Mouse (Mus musculus) intestine, postnatal 0 days (tissue): ENCODE measurements around the gene Pla2r1. TPM values are rescaled to one million over a fixed set of nuclear protein-coding genes. Genes with fewer than 3 reads are reported as not detected.

Experiments
- ATAC-seq: fragments of 200-750 bp; cut with Nextera tagmentation; 2 replicates; pipeline ENCODE4 v1.8.0; 2017; ENCODE audit warnings: mild to moderate bottlenecking, moderate TSS enrichment, moderate library complexity
- H3K27ac ChIP-seq: fragments of 300-500 bp; sonication (generic); 2 replicates; pipeline ENCODE4 v1.5.1; 2014; ENCODE audit warnings: mild to moderate bottlenecking, low read depth, low read length, moderate library complexity
- H3K27me3 ChIP-seq: fragments of 300-500 bp; sonication (generic); replicated peaks from 2 replicates; pipeline ENCODE4 v1.6.1; 2014; ENCODE audit warnings: low read length, mixed read lengths; ENCODE audit not compliant: control insufficient read depth, insufficient read depth
- H3K36me3 ChIP-seq: fragments of 300-500 bp; sonication (generic); 2 replicates; pipeline ENCODE4 v1.6.1; 2014; ENCODE audit warnings: mild to moderate bottlenecking, moderate library complexity; ENCODE audit not compliant: control insufficient read depth, insufficient read depth
- H3K4me1 ChIP-seq: fragments of 300-500 bp; sonication (generic); replicated peaks from 2 replicates; pipeline ENCODE4 v1.6.1; 2014; ENCODE audit warnings: antibody characterized with exemption, low read length, mixed read lengths; ENCODE audit not compliant: control insufficient read depth, insufficient read depth
- H3K4me2 ChIP-seq: fragments of 300-500 bp; sonication (generic); replicated peaks from 2 replicates; pipeline ENCODE4 v1.6.1; 2014; ENCODE audit warnings: low read depth, mild to moderate bottlenecking, moderate library complexity
- H3K4me3 ChIP-seq: fragments of 300-500 bp; sonication (generic); 2 replicates; pipeline ENCODE4 v1.5.1; 2014; ENCODE audit warnings: low read depth, low read length
- H3K9ac ChIP-seq: fragments of 300-500 bp; sonication (generic); 2 replicates; pipeline ENCODE4 v1.6.1; 2014; ENCODE audit warnings: mild to moderate bottlenecking, low read depth, low read length
- H3K9me3 ChIP-seq: fragments of 300-500 bp; sonication (generic); 2 replicates; pipeline ENCODE4 v1.6.1; 2016; ENCODE audit warnings: mixed run types; ENCODE audit not compliant: control insufficient read depth
- CTCF ChIP-seq: sonication (generic); IDR thresholded peaks from 2 replicates; pipeline ENCODE4 v1.5.1; 2016; ENCODE audit warnings: low read depth, mild to moderate bottlenecking, control low read depth, antibody characterized with exemption, moderate library complexity
- WGBS: fragments of 180-500 bp; shearing (Covaris S2); extraction: QIAGEN DNeasy Blood & Tissue Kit; methylation state at CpG from one replicate; pipeline ENCODE4 v1.1.7; 2014; 5-methylcytosine and 5-hydroxymethylcytosine counted together
- polyA plus RNA-seq: library from polyadenylated mRNA; unstranded; fragments of >200 nt; fragmentation: Nextera tagmentation; extraction: Ambion mirVana; gene quantifications from 2 replicates; pipeline ENCODE4 v1.2.1, GENCODE M21; 2015

Pla2r1 gene
- polyA plus RNA-seq, 1 experiment from 2014 or later = 0.96 TPM

DNA sequence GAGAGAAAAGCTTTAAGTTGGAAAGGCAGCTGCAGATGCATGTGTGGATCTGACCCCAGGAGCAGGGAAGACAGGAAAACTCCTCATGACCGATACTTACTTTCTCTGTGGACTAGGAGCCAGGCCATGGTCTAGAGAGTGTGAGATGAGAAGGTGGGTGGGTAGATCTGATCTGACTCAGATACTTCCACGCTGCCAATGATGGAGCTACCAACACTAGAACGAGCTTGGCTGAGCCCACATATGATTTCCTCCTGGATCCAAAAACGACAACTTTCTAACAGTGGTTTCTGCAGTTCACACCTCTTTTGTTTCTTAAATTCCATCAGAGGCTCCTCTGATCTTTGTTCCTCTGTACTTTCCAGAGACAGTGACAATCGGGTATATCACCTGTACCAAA lies 151.4 kb downstream of the Pla2r1 start:
- H3K4me3 ChIP-seq = no peak overlapping the region
- H3K36me3 ChIP-seq = no peaks in the 10 kb centered on the region
- no peaks in the 10 kb centered on the region for H3K9me3 ChIP-seq
- WGBS = 56% methylated on average over 5 of the region's 5 CpGs
- no peak for TF ChIP-seq CTCF
- H3K27ac ChIP-seq = no peak overlapping the region
- no peak for ATAC-seq
- no peak overlapping the region for H3K9ac ChIP-seq
- H3K27me3 ChIP-seq = no peaks in the 10 kb centered on the region
- H3K4me1 ChIP-seq = no peaks in the 10 kb centered on the region
- no peak overlapping the region for H3K4me2 ChIP-seq

DNA sequence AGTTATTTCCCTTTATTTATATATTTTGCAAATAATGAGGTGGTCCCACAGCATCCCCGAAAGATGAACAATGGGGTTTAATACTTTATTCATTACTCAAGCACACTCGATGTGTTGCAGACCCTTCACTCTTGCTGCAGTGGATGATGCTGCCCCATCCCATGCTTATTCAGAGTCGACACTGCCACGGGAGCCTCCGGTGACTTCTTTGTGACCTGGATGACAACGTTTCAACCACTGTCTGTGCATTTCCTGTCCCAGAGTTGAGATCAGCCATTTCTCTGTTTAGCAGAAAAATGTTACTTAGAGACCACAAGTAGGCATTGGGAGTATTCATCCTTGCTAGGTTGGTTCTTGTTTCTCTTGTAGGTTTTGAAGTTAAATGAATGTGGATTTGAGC lies 159.3 kb downstream of the Pla2r1 start:
- Histone ChIP-seq H3K27ac (no peak overlapping the region), H3K4me1 (no peaks in the 10 kb centered on the region), H3K4me3 (no peak overlapping the region), H3K9ac (no peak overlapping the region), H3K9me3 (no peaks in the 10 kb centered on the region), H3K36me3 (no peaks in the 10 kb centered on the region), H3K4me2 (no peak overlapping the region), H3K27me3 (no peaks in the 10 kb centered on the region)
- WGBS = 72% methylated on average over 6 of the region's 6 CpGs
- ATAC-seq = no peak
- no peak for TF ChIP-seq CTCF

DNA sequence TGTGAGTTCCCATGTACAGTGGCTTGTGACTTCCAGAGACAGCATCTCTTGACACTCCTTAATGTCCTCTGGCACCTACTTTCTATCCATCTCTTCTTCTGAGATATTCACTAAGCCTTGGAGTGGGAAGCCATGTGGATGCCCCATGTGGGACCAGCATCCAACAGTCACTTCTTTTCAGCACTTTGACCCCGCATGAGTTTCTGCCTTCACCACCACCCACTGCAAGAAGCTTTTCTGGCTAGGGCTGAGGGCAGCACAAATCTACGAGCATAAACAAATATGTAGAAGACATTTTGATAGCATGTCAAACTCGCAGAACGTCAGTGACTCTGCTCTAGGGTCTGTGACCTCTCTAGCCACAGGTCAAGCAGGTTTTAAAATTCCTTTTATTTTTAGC lies 160.8 kb downstream of the Pla2r1 start:
- WGBS = 51% methylated on average over 4 of the region's 4 CpGs
- no peak overlapping the region for H3K4me3 ChIP-seq
- H3K9me3 ChIP-seq = no peaks in the 10 kb centered on the region
- no peaks in the 10 kb centered on the region for H3K4me1 ChIP-seq
- no peak overlapping the region for H3K27ac ChIP-seq
- H3K9ac ChIP-seq = no peak overlapping the region
- no peaks in the 10 kb centered on the region for H3K27me3 ChIP-seq
- ATAC-seq = no peak
- TF ChIP-seq CTCF = no peak
- no peaks in the 10 kb centered on the region for H3K36me3 ChIP-seq
- no peak overlapping the region for H3K4me2 ChIP-seq

DNA sequence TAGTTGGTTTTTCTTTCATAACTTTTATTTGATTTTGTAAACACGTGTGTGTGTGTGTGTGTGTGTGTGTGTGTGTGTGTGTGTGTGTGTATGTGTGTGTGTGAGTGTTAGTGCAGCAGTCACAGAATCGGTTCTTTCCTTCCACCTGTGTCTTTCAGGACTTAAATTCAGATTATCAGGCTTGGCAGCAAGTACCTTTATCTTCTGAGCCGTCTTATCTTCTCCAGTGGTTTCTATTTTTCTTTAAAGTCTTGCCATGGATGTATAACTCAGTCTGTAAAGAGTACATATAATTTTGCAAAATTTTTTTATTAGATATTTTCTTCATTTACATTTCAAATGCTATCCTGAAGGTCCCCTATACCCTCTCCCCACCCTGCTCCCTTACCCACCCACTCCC lies 165.7 kb downstream of the Pla2r1 start:
- no peak for TF ChIP-seq CTCF
- no peak for ATAC-seq
- Histone ChIP-seq H3K27ac (no peak overlapping the region), H3K9ac (no peak overlapping the region), H3K4me2 (no peak overlapping the region), H3K36me3 (no peaks in the 10 kb centered on the region), H3K9me3 (no peaks in the 10 kb centered on the region), H3K4me3 (no peak overlapping the region), H3K27me3 (no peaks in the 10 kb centered on the region), H3K4me1 (peaks cover 8% of the 10 kb centered on the region; the same call in 1 of the 2 replicates)
- 65% methylated on average over 3 of the region's 3 CpGs for WGBS

GRCm38 (mm10) chr2:60386835-60387234 lies 166.3 kb downstream of the Pla2r1 start:
- no peak for ATAC-seq
- WGBS = 55% methylated on average over 2 of the region's 2 CpGs
- Histone ChIP-seq H3K27ac (no peak overlapping the region), H3K4me2 (no peak overlapping the region), H3K9ac (no peak overlapping the region), H3K36me3 (no peaks in the 10 kb centered on the region), H3K27me3 (no peaks in the 10 kb centered on the region), H3K4me3 (no peak overlapping the region), H3K9me3 (no peaks in the 10 kb centered on the region), H3K4me1 (peaks cover 8% of the 10 kb centered on the region; the same call in 1 of the 2 replicates)
- TF ChIP-seq CTCF = no peak

- no peak for TF ChIP-seq CTCF
- ATAC-seq = no peak
- H3K4me1 ChIP-seq = peaks cover 8% of the 10 kb centered on the region; the same call in 1 of the 2 replicates
- H3K27me3 ChIP-seq = no peaks in the 10 kb centered on the region
- no peak overlapping the region for H3K4me3 ChIP-seq
- no peak overlapping the region for H3K27ac ChIP-seq
- H3K36me3 ChIP-seq = no peaks in the 10 kb centered on the region
- no peak overlapping the region for H3K9ac ChIP-seq
- H3K4me2 ChIP-seq = no peak overlapping the region
- H3K9me3 ChIP-seq = no peaks in the 10 kb centered on the region
Observed at GRCm38 (mm10) chr2:60384763-60385085, 168.4 kb downstream of the Pla2r1 start.

- H3K27me3 ChIP-seq = no peaks in the 10 kb centered on the region
- no peak overlapping the region for H3K9ac ChIP-seq
- no peaks in the 10 kb centered on the region for H3K36me3 ChIP-seq
- H3K4me3 ChIP-seq = no peak overlapping the region
- peaks cover 8% of the 10 kb centered on the region; the same call in 1 of the 2 replicates for H3K4me1 ChIP-seq
- no peak for TF ChIP-seq CTCF
- H3K27ac ChIP-seq = no peak overlapping the region
- no peak overlapping the region for H3K4me2 ChIP-seq
- 53% methylated on average over 7 of the region's 7 CpGs for WGBS
- no peak for ATAC-seq
- no peaks in the 10 kb centered on the region for H3K9me3 ChIP-seq
Observed at GRCm38 (mm10) chr2:60384083-60384762, 168.9 kb downstream of the Pla2r1 start.
